ENCODE assay signal across 9 mouse cellular contexts in the genomic region with DNA sequence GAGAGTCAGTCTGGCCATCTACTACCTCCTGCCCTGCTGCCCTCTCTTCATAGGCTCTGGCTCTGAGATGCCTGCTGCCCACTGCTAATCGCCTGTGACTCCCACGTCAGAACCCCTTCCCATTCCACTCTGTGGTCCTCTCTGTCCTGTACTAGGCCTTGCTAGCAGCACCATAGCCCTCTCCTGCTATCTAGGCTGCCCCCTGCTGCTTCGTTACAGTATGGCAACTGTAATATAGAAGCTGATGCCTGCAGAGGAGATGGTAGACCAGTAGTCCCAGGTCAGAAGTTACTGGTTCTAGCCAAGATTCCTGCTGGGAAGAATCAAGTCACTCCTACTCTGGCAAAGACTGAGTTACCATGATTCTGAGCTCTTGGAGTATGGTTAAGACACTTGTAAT. TPM values are rescaled to one million over a fixed set of nuclear protein-coding genes. Genes with fewer than 3 reads are reported as not detected.
DNase-seq lines count a peak whose midpoint lies in the region; ATAC-seq and TF ChIP-seq lines count a peak whose summit lies in the region.
"Had no signal": no experiment of that assay in that cellular context is flagged by ENCODE, and none has a peak within 500 bp of the region (broad histone marks: within the 10 kb centered on the region; RNA-seq: fewer than 3 reads in every experiment).

No protein-coding gene starts in this region.

- H3K27me3 ChIP-seq in midbrain, postnatal 0 days (ENCODE audit: insufficient read depth, low read length), result no peaks in the 10 kb centered on the region
- no peaks in the 10 kb centered on the region for H3K27me3 ChIP-seq in midbrain, embryonic 11.5 days (ENCODE audit: control insufficient read depth, insufficient read depth, low read length)
- no peaks in the 10 kb centered on the region for H3K27me3 ChIP-seq in intestine, embryonic 15.5 days (replicated peaks)
- H3K27me3 ChIP-seq: stomach, embryonic 15.5 days had no signal

- peak; percentile 75 to 77 for DNase-seq in adrenal gland, adult 18-20 months (ENCODE audit: low spot score in 2 of 2)
- DNase-seq in adrenal gland, postnatal 4 days (ENCODE audit: low spot score in 2 of 2), result no peak
- DNase-seq in midbrain, postnatal 0 days (ENCODE audit: low spot score), result peak; percentile 12
- DNase-seq in midbrain, embryonic 11.5 days (ENCODE audit: low spot score, missing footprints), result no peak
- peak; percentile 37 for DNase-seq in c-Kit-positive CD71-positive TER-119-negative erythroid progenitor cells, embryonic 14.5 days (ENCODE audit: low read depth)
- DNase-seq in lung, postnatal 10 days, result peak; percentile 74
- peak; percentile 65 to 84 for DNase-seq in thymus, postnatal 10 days (ENCODE audit: low spot score in 2 of 2)

- no peak overlapping the region for H3K27ac ChIP-seq in midbrain, postnatal 0 days (ENCODE audit: low read depth, low read length)
- H3K27ac ChIP-seq in midbrain, embryonic 11.5 days (ENCODE audit: low read depth, low read length), result no peak overlapping the region
- H3K27ac ChIP-seq in intestine, embryonic 15.5 days, result no peak overlapping the region
- H3K27ac ChIP-seq: stomach, embryonic 15.5 days had no signal

- no peak overlapping the region for H3K9ac ChIP-seq in midbrain, postnatal 0 days (replicated peaks; ENCODE audit: low read length, poor library complexity, severe bottlenecking)
- no peak overlapping the region for H3K9ac ChIP-seq in midbrain, embryonic 11.5 days (ENCODE audit: low read length)
- no peak overlapping the region for H3K9ac ChIP-seq in intestine, embryonic 15.5 days
- H3K9ac ChIP-seq: stomach, embryonic 15.5 days had no signal

- 67% methylated on average over 3 of the region's 3 CpGs for WGBS in midbrain, postnatal 0 days
- WGBS in midbrain, embryonic 11.5 days, result 77% methylated on average over 3 of the region's 3 CpGs
- 81% methylated on average over 3 of the region's 3 CpGs for WGBS in intestine, embryonic 15.5 days

- no peak for ATAC-seq in midbrain, postnatal 0 days (ENCODE audit: low FRiP score)
- no peak for ATAC-seq in midbrain, embryonic 11.5 days (ENCODE audit: low FRiP score)
- peak; percentile 62 for ATAC-seq in intestine, embryonic 15.5 days

- no peaks in the 10 kb centered on the region for H3K4me1 ChIP-seq in midbrain, postnatal 0 days (ENCODE audit: insufficient read depth, low read length)
- no peaks in the 10 kb centered on the region for H3K4me1 ChIP-seq in midbrain, embryonic 11.5 days (ENCODE audit: control insufficient read depth, insufficient read depth, low read length)
- peaks cover 6% of the 10 kb centered on the region; the same call in 1 of the 2 replicates for H3K4me1 ChIP-seq in intestine, embryonic 15.5 days (replicated peaks)
- H3K4me1 ChIP-seq: stomach, embryonic 15.5 days had no signal

- no peaks in the 10 kb centered on the region for H3K9me3 ChIP-seq in midbrain, postnatal 0 days (ENCODE audit: low read length)
- H3K9me3 ChIP-seq in midbrain, embryonic 11.5 days (ENCODE audit: control insufficient read depth, low read length), result no peaks in the 10 kb centered on the region
- no peaks in the 10 kb centered on the region for H3K9me3 ChIP-seq in intestine, embryonic 15.5 days
- H3K9me3 ChIP-seq: stomach, embryonic 15.5 days had no signal

- H3K36me3 ChIP-seq in midbrain, postnatal 0 days (ENCODE audit: insufficient read depth, low read length), result no peaks in the 10 kb centered on the region
- no peaks in the 10 kb centered on the region for H3K36me3 ChIP-seq in midbrain, embryonic 11.5 days (ENCODE audit: control insufficient read depth, insufficient read depth, low read length)
- no peaks in the 10 kb centered on the region for H3K36me3 ChIP-seq in intestine, embryonic 15.5 days
- H3K36me3 ChIP-seq: stomach, embryonic 15.5 days had no signal

- H3K4me2 ChIP-seq in midbrain, postnatal 0 days (ENCODE audit: low read depth, low read length, poor library complexity, severe bottlenecking), result no peak overlapping the region
- H3K4me2 ChIP-seq in midbrain, embryonic 11.5 days, result no peak overlapping the region
- no peak overlapping the region for H3K4me2 ChIP-seq in intestine, embryonic 15.5 days (replicated peaks)
- H3K4me2 ChIP-seq: stomach, embryonic 15.5 days had no signal

- no peak overlapping the region for H3K4me3 ChIP-seq in midbrain, postnatal 0 days (ENCODE audit: low read depth, low read length)
- H3K4me3 ChIP-seq in midbrain, embryonic 11.5 days (ENCODE audit: low read depth, low read length), result no peak overlapping the region
- H3K4me3 ChIP-seq in intestine, embryonic 15.5 days (replicated peaks), result no peak overlapping the region
- H3K4me3 ChIP-seq: stomach, embryonic 15.5 days had no signal

- TF ChIP-seq CTCF in midbrain, postnatal 0 days (IDR thresholded peaks at IDR 0.05), result peak; percentile 58

RNA-seq across cellular contexts. Expression of a gene that starts 33.0 kb away (rescaled TPM):
- total RNA-seq in adrenal gland, adult 18-20 months (2021), result 10 to 100 TPM; 11.5 to 16.9 TPM
- total RNA-seq in adrenal gland, postnatal 4 days (2021), result 10 to 100 TPM; 24.7 to 28.2 TPM
- 195 and 225 TPM in 2 replicates for total RNA-seq in midbrain, postnatal 0 days (2014; rRNA removed)
- polyA plus RNA-seq in midbrain, postnatal 0 days (2015; fragmentation: Nextera tagmentation; extraction: Ambion mirVana), result 199 and 208 TPM in 2 replicates
- 2.4 and 2.5 TPM in 2 replicates for polyA plus RNA-seq in midbrain, embryonic 11.5 days (2014; fragmentation: Nextera tagmentation; extraction: Ambion mirVana)
- 5.3 and 5.9 TPM in 2 replicates for polyA plus RNA-seq in intestine, embryonic 15.5 days (2015; fragmentation: Nextera tagmentation; extraction: Ambion mirVana)

Comparison
In these comparisons a context has a peak if more than half of its experiments do, and no peak if none do; other contexts are left out.
1. DNase-seq: peak in adrenal gland, adult 18-20 months (2 of 2), midbrain, postnatal 0 days (single experiment), c-Kit-positive CD71-positive TER-119-negative erythroid progenitor cells, embryonic 14.5 days (single experiment), lung, postnatal 10 days (single experiment) and thymus, postnatal 10 days (2 of 2); none in adrenal gland, postnatal 4 days (0 of 2) and midbrain, embryonic 11.5 days (single experiment).